Mouse (Mus musculus) MEL (cell line): ENCODE measurements at regions not wholly inside any gene's neighbourhood (a gene's known extent, or its start where the extent isn't known, plus 50 kb on each side); places are given as distances from the start of the nearest gene placed in this dataset.

Source experiments
- DNase-seq: peaks from one replicate; pipeline ENCODE4 v3.0.0; 2011; ENCODE audit warnings: low read depth, low spot score
- H3K27ac ChIP-seq: 2 replicates; pipeline ENCODE4 v1.5.1; 2012; ENCODE audit warnings: low read depth, mild to moderate bottlenecking, control low read depth, low read length, moderate library complexity; ENCODE audit not compliant: control insufficient read depth
- H3K27me3 ChIP-seq, 2 experiments: fragments of 150-350 bp in 1 of 2; sonication (generic) in 1 of 2; 2 replicates each; pipeline ENCODE4 v1.6.1; 2012; ENCODE audit warnings: low read length in 2 of 2, mild to moderate bottlenecking in 2 of 2, improper control_type of control experiment in 1 of 2, moderate library complexity in 1 of 2; ENCODE audit not compliant: insufficient read depth in 2 of 2, control insufficient read depth in 1 of 2
- H3K36me3 ChIP-seq, 2 experiments: 2 replicates each; pipeline ENCODE4 v1.6.1; 2012 to 2014; ENCODE audit warnings: low read length in 2 of 2, improper control_type of control experiment in 1 of 2, inconsistent platforms in 1 of 2, mild to moderate bottlenecking in 1 of 2; ENCODE audit not compliant: insufficient read depth in 2 of 2, control insufficient read depth in 1 of 2
- H3K4me1 ChIP-seq, 2 experiments: fragments of 150-350 bp in 1 of 2; sonication (generic) in 1 of 2; 2 replicates each; pipeline ENCODE4 v1.6.1; 2012; ENCODE audit warnings: low read length in 2 of 2, improper control_type of control experiment in 1 of 2, mild to moderate bottlenecking in 1 of 2; ENCODE audit not compliant: insufficient read depth in 2 of 2, control insufficient read depth in 1 of 2
- H3K4me3 ChIP-seq, 2 experiments: fragments of 150-350 bp in 1 of 2; sonication (generic) in 1 of 2; 2 replicates each; pipeline ENCODE4 v1.5.1; 2012; ENCODE audit warnings: low read depth in 2 of 2, low read length in 2 of 2, mild to moderate bottlenecking in 2 of 2, moderate library complexity in 2 of 2, control low read depth in 1 of 2, improper control_type of control experiment in 1 of 2; ENCODE audit not compliant: control insufficient read depth in 1 of 2, insufficient read depth in 1 of 2
- H3K79me2 ChIP-seq: 2 replicates; pipeline ENCODE4 v1.6.1; 2012; ENCODE audit warnings: mild to moderate bottlenecking, low read length, moderate library complexity; ENCODE audit not compliant: control insufficient read depth, poor library complexity, insufficient read depth
- H3K9ac ChIP-seq: 2 replicates; pipeline ENCODE4 v1.6.1; 2012; ENCODE audit warnings: low read depth, mild to moderate bottlenecking, control low read depth, low read length, moderate library complexity; ENCODE audit not compliant: control insufficient read depth, poor library complexity, severe bottlenecking
- H3K9me3 ChIP-seq: fragments of 150-350 bp; sonication (generic); replicated peaks from 2 replicates; pipeline ENCODE4 v1.6.1; 2012; ENCODE audit warnings: mild to moderate bottlenecking, low read length, improper control_type of control experiment, moderate library complexity; ENCODE audit not compliant: insufficient read depth
- CHD1 ChIP-seq: IDR thresholded peaks from 2 replicates; pipeline ENCODE4 v1.6.1; 2012; ENCODE audit warnings: low read depth, mild to moderate bottlenecking, inconsistent platforms, low read length, improper control_type of control experiment
- CHD2 ChIP-seq: IDR thresholded peaks from 2 replicates; pipeline ENCODE4 v1.6.1; 2011; ENCODE audit warnings: low read length, improper control_type of control experiment
- CTCF ChIP-seq, 3 experiments: IDR thresholded peaks in 2 of 3; conservative IDR thresholded peaks in 1 of 3; 2 replicates each; pipeline ENCODE4 v1.5.1; 2011 to 2012; ENCODE audit warnings: low read length in 3 of 3, low read depth in 2 of 3, mild to moderate bottlenecking in 2 of 3, improper control_type of control experiment in 1 of 3, inconsistent platforms in 1 of 3, mixed read lengths in 1 of 3, moderate library complexity in 1 of 3; ENCODE audit not compliant: control insufficient read depth in 1 of 3, insufficient read depth in 1 of 3, poor library complexity in 1 of 3, severe bottlenecking in 1 of 3
- ETS1 ChIP-seq: IDR thresholded peaks from 2 replicates; pipeline ENCODE4 v1.6.1; 2012; ENCODE audit warnings: low read depth, mild to moderate bottlenecking, inconsistent platforms, low read length, improper control_type of control experiment, moderate library complexity
- HCFC1 ChIP-seq: IDR thresholded peaks from 2 replicates; pipeline ENCODE4 v1.6.1; 2012; ENCODE audit warnings: low read depth, mild to moderate bottlenecking, inconsistent platforms, low read length, improper control_type of control experiment, moderate library complexity
- JUND ChIP-seq: IDR thresholded peaks from 2 replicates; pipeline ENCODE4 v1.6.1; 2011; ENCODE audit warnings: low read depth, mild to moderate bottlenecking, improper control_type of control experiment, low read length
- MAFK ChIP-seq: IDR thresholded peaks from 2 replicates; pipeline ENCODE4 v1.6.1; 2011; ENCODE audit warnings: low read depth, mild to moderate bottlenecking, low read length, improper control_type of control experiment, borderline replicate concordance
- MEF2A ChIP-seq: IDR thresholded peaks from 2 replicates; pipeline ENCODE4 v1.6.1; 2014; ENCODE audit warnings: low read depth, mild to moderate bottlenecking, inconsistent platforms, low read length, improper control_type of control experiment; ENCODE audit not compliant: poor library complexity, insufficient replicate concordance, severe bottlenecking; ENCODE audit errors: extremely low read depth
- MXI1 ChIP-seq: IDR thresholded peaks from 2 replicates; pipeline ENCODE4 v1.6.1; 2011; ENCODE audit warnings: mild to moderate bottlenecking, low read depth, low read length, improper control_type of control experiment
- MYB ChIP-seq: IDR thresholded peaks from 2 replicates; pipeline ENCODE4 v1.6.1; 2011; ENCODE audit warnings: mild to moderate bottlenecking, low read depth, low read length, improper control_type of control experiment
- NELFE ChIP-seq: IDR thresholded peaks from 2 replicates; pipeline ENCODE4 v1.6.1; 2011; ENCODE audit warnings: low read depth, low read length, improper control_type of control experiment
- POLR2A ChIP-seq, 2 experiments: IDR thresholded peaks; 2 replicates each; pipeline ENCODE4 v1.6.1; 2011 to 2012; ENCODE audit warnings: low read length in 2 of 2, mild to moderate bottlenecking in 2 of 2, control low read depth in 1 of 2, improper control_type of control experiment in 1 of 2, low read depth in 1 of 2, moderate library complexity in 1 of 2; ENCODE audit not compliant: control insufficient read depth in 1 of 2, insufficient read depth in 1 of 2, poor library complexity in 1 of 2
- RAD21 ChIP-seq: IDR thresholded peaks from 2 replicates; pipeline ENCODE4 v1.6.1; 2011; ENCODE audit warnings: mild to moderate bottlenecking, low read depth, low read length, improper control_type of control experiment
- RCOR1 ChIP-seq: IDR thresholded peaks from 2 replicates; pipeline ENCODE4 v1.6.1; 2012; ENCODE audit warnings: low read depth, mild to moderate bottlenecking, inconsistent platforms, low read length, improper control_type of control experiment
- SMC3 ChIP-seq: IDR thresholded peaks from 2 replicates; pipeline ENCODE4 v1.6.1; 2011; ENCODE audit warnings: low read depth, low read length, improper control_type of control experiment
- TAL1 ChIP-seq: IDR thresholded peaks from 2 replicates; pipeline ENCODE4 v1.6.1; 2012; ENCODE audit warnings: mild to moderate bottlenecking, inconsistent platforms, low read length, moderate library complexity, mixed read lengths
- TCF12 ChIP-seq: IDR thresholded peaks from 2 replicates; pipeline ENCODE4 v1.6.1; 2014; ENCODE audit warnings: low read depth, mild to moderate bottlenecking, inconsistent platforms, low read length, improper control_type of control experiment, moderate library complexity
- UBTF ChIP-seq: IDR thresholded peaks from 2 replicates; pipeline ENCODE4 v1.6.1; 2012; ENCODE audit warnings: low read depth, mild to moderate bottlenecking, inconsistent platforms, low read length, improper control_type of control experiment, moderate library complexity, borderline replicate concordance; ENCODE audit not compliant: insufficient read depth
- USF1 ChIP-seq: IDR thresholded peaks from 2 replicates; pipeline ENCODE4 v1.6.1; 2014; ENCODE audit warnings: low read depth, mild to moderate bottlenecking, inconsistent platforms, low read length, improper control_type of control experiment, moderate library complexity
- ZC3H11A ChIP-seq: IDR thresholded peaks from 2 replicates; pipeline ENCODE4 v1.6.1; 2012; ENCODE audit warnings: low read depth, mild to moderate bottlenecking, inconsistent platforms, low read length, improper control_type of control experiment
- ZMIZ1 ChIP-seq: IDR thresholded peaks from 2 replicates; pipeline ENCODE4 v1.6.1; 2012; ENCODE audit warnings: low read depth, mild to moderate bottlenecking, inconsistent platforms, low read length, improper control_type of control experiment, moderate library complexity
- ZNF384 ChIP-seq: IDR thresholded peaks from 2 replicates; pipeline ENCODE4 v1.6.1; 2012; ENCODE audit warnings: low read depth, mild to moderate bottlenecking, inconsistent platforms, low read length, improper control_type of control experiment

GRCm38 (mm10) chr12:26542451-26542850, 73.4 kb downstream of the Cmpk2 start:
- Histone ChIP-seq H3K9ac (no peak overlapping the region), H3K4me1 (no peaks in the 10 kb centered on the region)
- TF ChIP-seq JUND (no peak), MAFK (no peak), HCFC1 (no peak), ZC3H11A (no peak), CHD1 (no peak), MXI1 (no peak), ZMIZ1 (no peak), MEF2A (no peak), UBTF (no peak), NELFE (no peak), MYB (no peak), SMC3 (no peak), POLR2A (IDR thresholded peaks at IDR 0.05; ENCODE audit: control insufficient read depth in 1 of 2, insufficient read depth in 1 of 2, low read depth in 1 of 2, low read length in 2 of 2, poor library complexity in 1 of 2) (no peak), CTCF (IDR thresholded peaks at IDR 0.05 in 2 of 3, conservative IDR thresholded peaks at IDR 0.05 in 1 of 3; ENCODE audit: control insufficient read depth in 1 of 3, insufficient read depth in 1 of 3, low read depth in 2 of 3, low read length in 3 of 3, poor library complexity in 1 of 3, severe bottlenecking in 1 of 3) (no peak), USF1 (no peak), CHD2 (no peak), ETS1 (no peak), TAL1 (no peak), RCOR1 (no peak)
- TF ChIP-seq, all 39 proteins: peak for 0
- Histone ChIP-seq H3K4me3 (no peak overlapping the region), H3K36me3 (no peaks in the 10 kb centered on the region), H3K27me3 (no peaks in the 10 kb centered on the region), H3K9me3 (no peaks in the 10 kb centered on the region), H3K79me2 (no peaks in the 10 kb centered on the region), H3K27ac (no peak overlapping the region)
- no peak for DNase-seq

- Histone ChIP-seq H3K9ac (no peak overlapping the region), H3K79me2 (no peaks in the 10 kb centered on the region), H3K4me3 (no peak overlapping the region), H3K4me1 (no peaks in the 10 kb centered on the region), H3K27ac (no peak overlapping the region), H3K9me3 (no peaks in the 10 kb centered on the region), H3K27me3 (no peaks in the 10 kb centered on the region), H3K36me3 (no peaks in the 10 kb centered on the region)
- no peak for DNase-seq
- TF ChIP-seq ZNF384 (no peak), RAD21 (no peak), TCF12 (no peak), UBTF (no peak), POLR2A (IDR thresholded peaks at IDR 0.05; ENCODE audit: control insufficient read depth in 1 of 2, insufficient read depth in 1 of 2, low read depth in 1 of 2, low read length in 2 of 2, poor library complexity in 1 of 2) (no peak)
Measured at GRCm38 (mm10) chr12:26535261-26535890, 66.4 kb downstream of the Cmpk2 start.
